ENCODE assay signal across 8 mouse cellular contexts in the genomic region with DNA sequence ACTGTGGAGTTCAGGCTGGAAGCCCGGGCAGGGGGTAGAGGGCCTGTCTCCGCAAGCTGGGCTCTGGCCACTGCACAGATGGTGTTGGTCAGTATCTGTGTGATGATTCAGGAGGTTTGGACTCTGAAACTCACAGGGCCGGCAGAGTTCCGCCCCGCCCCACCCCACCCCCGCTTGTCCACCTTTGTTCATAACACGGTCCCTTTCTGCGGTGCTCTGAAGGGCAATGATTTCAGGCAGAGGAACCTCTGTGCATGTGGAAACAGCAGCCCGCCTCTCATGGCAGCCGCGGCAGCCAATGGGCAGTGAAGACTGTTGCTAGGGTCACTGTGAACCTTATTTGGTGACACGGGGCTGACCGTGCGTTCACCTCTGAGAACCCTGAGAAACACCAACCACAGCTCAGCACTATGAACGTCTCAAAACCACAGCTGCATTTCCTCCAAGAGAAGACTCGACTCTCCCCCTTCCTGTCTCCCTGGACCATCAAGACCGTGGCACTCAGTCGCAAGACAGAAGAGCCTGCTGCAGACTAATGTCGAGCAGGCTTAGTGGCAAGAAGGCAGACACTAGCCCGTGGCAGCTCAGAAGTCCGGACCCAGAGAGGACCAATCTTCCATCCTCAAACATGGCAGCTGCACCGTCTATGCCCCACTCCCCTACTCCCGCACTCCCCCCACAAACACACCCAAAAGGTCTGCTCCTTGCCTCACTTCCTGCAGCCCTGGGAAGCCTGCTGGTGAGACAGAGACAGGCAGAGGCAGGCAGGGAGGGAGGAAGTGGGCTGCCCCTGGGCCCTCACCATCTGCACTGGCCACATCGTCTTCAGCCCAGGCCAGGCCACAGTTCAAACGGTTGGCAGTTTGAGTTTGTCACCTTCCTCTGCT. TPM values are rescaled to one million over a fixed set of nuclear protein-coding genes. Genes with fewer than 3 reads are reported as not detected.
DNase-seq lines count a peak whose midpoint lies in the region; ATAC-seq and TF ChIP-seq lines count a peak whose summit lies in the region.

No protein-coding gene starts in this region.

- H3K9ac ChIP-seq in heart, embryonic 13.5 days: peak overlapping the region; percentile 29; the same call in 1 of the 2 replicates
- no peak overlapping the region for H3K9ac ChIP-seq in midbrain, postnatal 0 days (replicated peaks; ENCODE audit: low read length, poor library complexity, severe bottlenecking)

- H3K27me3 ChIP-seq in heart, embryonic 13.5 days (replicated peaks): no peaks in the 10 kb centered on the region
- no peaks in the 10 kb centered on the region for H3K27me3 ChIP-seq in midbrain, postnatal 0 days (ENCODE audit: insufficient read depth, low read length)

- no peak for TF ChIP-seq CTCF in midbrain, postnatal 0 days (IDR thresholded peaks at IDR 0.05)

- 45% methylated on average over 25 of the region's 25 CpGs for WGBS in heart, embryonic 13.5 days
- WGBS in midbrain, postnatal 0 days: 74% methylated on average over 24 of the region's 25 CpGs

- H3K4me2 ChIP-seq in heart, embryonic 13.5 days: peak overlapping the region; percentile 16
- H3K4me2 ChIP-seq in midbrain, postnatal 0 days (ENCODE audit: low read depth, low read length, poor library complexity, severe bottlenecking): no peak overlapping the region

- H3K27ac ChIP-seq in heart, embryonic 13.5 days (replicated peaks): peak overlapping the region; percentile 76
- no peak overlapping the region for H3K27ac ChIP-seq in midbrain, postnatal 0 days (ENCODE audit: low read depth, low read length)

- H3K36me3 ChIP-seq in heart, embryonic 13.5 days: 0 out of 2 replicates have a peak, but pooled peaks cover 3% of the 10 kb centered on the region
- no peaks in the 10 kb centered on the region for H3K36me3 ChIP-seq in midbrain, postnatal 0 days (ENCODE audit: insufficient read depth, low read length)

- H3K4me1 ChIP-seq in heart, embryonic 13.5 days: peaks cover 37% of the 10 kb centered on the region
- peaks cover 7% of the 10 kb centered on the region; the same call in 1 of the 2 replicates for H3K4me1 ChIP-seq in midbrain, postnatal 0 days (ENCODE audit: insufficient read depth, low read length)

- ATAC-seq in cerebellum, adult (ENCODE audit: insufficient number of reproducible peaks, low FRiP score, low TSS enrichment): no peak
- ATAC-seq in heart, embryonic 13.5 days (ENCODE audit: extremely low read depth, insufficient number of reproducible peaks, low FRiP score, low TSS enrichment): no peak; the same call in 1 of the 2 replicates
- ATAC-seq in megakaryocyte-erythroid progenitor cell, adult 5-6 weeks (replicated peaks; ENCODE audit: low FRiP score, low TSS enrichment, poor library complexity, severe bottlenecking): peak; percentile 62
- ATAC-seq in midbrain, postnatal 0 days (ENCODE audit: low FRiP score): no peak

- no peak overlapping the region for H3K4me3 ChIP-seq in heart, embryonic 13.5 days
- no peak overlapping the region for H3K4me3 ChIP-seq in midbrain, postnatal 0 days (ENCODE audit: low read depth, low read length)

- peak; percentile 20 for DNase-seq in cerebellum, adult 11 months
- DNase-seq in NIH3T3 (ENCODE audit: low read depth): peak; percentile 71
- peak; percentile 67 to 71 for DNase-seq in kidney, postnatal 36 days
- DNase-seq in thymus, postnatal 4 days: peak; percentile 77
- no peak for DNase-seq in midbrain, postnatal 0 days (ENCODE audit: low spot score)

- peaks cover 11% of the 10 kb centered on the region; the same call in 1 of the 2 replicates for H3K9me3 ChIP-seq in heart, embryonic 13.5 days
- H3K9me3 ChIP-seq in midbrain, postnatal 0 days (ENCODE audit: low read length): no peaks in the 10 kb centered on the region

RNA-seq across cellular contexts. Expression of gene Gm17334, which starts 21.9 kb away (rescaled TPM):
- 0.21 TPM in 1 of 2 replicates, not detected in the other for polyA plus RNA-seq in heart, embryonic 13.5 days (2015; fragmentation: Nextera tagmentation; extraction: Ambion mirVana)
- total RNA-seq in megakaryocyte-erythroid progenitor cell, adult 5-6 weeks (2014; fragmentation: Nextera tagmentation): not detected in 2 replicates
- 0.89 TPM in 1 of 2 replicates, not detected in the other for total RNA-seq in megakaryocyte-erythroid progenitor cell, adult 5-6 weeks (2017)
- total RNA-seq in midbrain, postnatal 0 days (2014; rRNA removed): 0.57 TPM in 1 of 2 replicates, not detected in the other
- polyA plus RNA-seq in midbrain, postnatal 0 days (2015; fragmentation: Nextera tagmentation; extraction: Ambion mirVana): not detected in 2 replicates

RNA-seq across cellular contexts. Expression of gene Irf1, which starts 25.1 kb away (rescaled TPM):
- polyA plus RNA-seq in heart, embryonic 13.5 days (2015; fragmentation: Nextera tagmentation; extraction: Ambion mirVana): 8.6 and 10.0 TPM in 2 replicates
- total RNA-seq in megakaryocyte-erythroid progenitor cell, adult 5-6 weeks (2014; fragmentation: Nextera tagmentation): 3.1 and 4.4 TPM in 2 replicates
- total RNA-seq in megakaryocyte-erythroid progenitor cell, adult 5-6 weeks (2017): 39.2 and 50.6 TPM in 2 replicates
- 0.93 and 3.2 TPM in 2 replicates for total RNA-seq in midbrain, postnatal 0 days (2014; rRNA removed)
- polyA plus RNA-seq in midbrain, postnatal 0 days (2015; fragmentation: Nextera tagmentation; extraction: Ambion mirVana): 3.2 and 4.0 TPM in 2 replicates
